Mouse (Mus musculus) stomach, postnatal 0 days (tissue): ENCODE measurements around the gene Tmcc2.

Experiments
- CTCF ChIP-seq: IDR thresholded peaks from 2 replicates; pipeline ENCODE4 v1.5.1; 2016; ENCODE audit warnings: antibody characterized with exemption, low read depth, mild to moderate bottlenecking, moderate library complexity
- EP300 ChIP-seq: optimal IDR thresholded peaks from 2 replicates; pipeline ENCODE3; 2016; ENCODE audit warnings: antibody characterized with exemption

DNA sequence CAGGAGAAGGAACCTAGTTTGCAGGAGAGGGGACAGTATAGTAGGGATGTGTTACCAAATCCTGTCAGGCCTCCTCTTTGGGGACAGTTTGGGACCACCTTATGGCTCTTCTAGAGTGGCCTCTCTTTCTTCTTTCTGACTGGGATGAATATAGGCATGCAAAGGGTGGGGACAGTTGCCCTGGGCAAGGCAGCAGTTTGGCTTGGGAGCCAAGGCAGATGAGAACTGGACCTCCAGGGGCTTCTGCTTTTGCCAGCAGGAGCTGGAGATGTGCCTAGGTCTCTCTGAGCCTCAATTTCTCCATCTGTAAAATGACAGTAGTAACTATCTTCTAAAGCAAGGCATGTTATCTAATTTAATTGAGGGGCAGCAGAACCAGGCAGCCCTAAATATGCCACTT lies 44.1 kb downstream of the Tmcc2 start:
- TF ChIP-seq CTCF (no peak), EP300 (no peak)
